Mouse (Mus musculus): ENCODE data around the gene Il11ra1.

Il11ra1 gene

GRCm38 (mm10) chr4:41711705-41712375, 12.1 kb downstream of the Il11ra1 start:
- peak; percentile 45 to 56 for DNase-seq

GRCm38 (mm10) chr4:41712421-41713196, 12.8 kb downstream of the Il11ra1 start:
- DNase-seq: peak; percentile 48 to 59

- peak; percentile 94 to 95 for DNase-seq
Measured at GRCm38 (mm10) chr4:41713197-41714067, 13.6 kb downstream of the Il11ra1 start, which contains the start of gene Rpp25l. Gene Rpp25l (minus strand): TSS chr4:41713534.

- DNase-seq: peak; percentile 88 to 93
Measured at GRCm38 (mm10) chr4:41714276-41714675, 14.5 kb downstream of the Il11ra1 start.

- peak in 1 of 2 experiments; percentile 37 for DNase-seq
Measured at GRCm38 (mm10) chr4:41715082-41715481, 15.3 kb downstream of the Il11ra1 start.

- peak; percentile 76 to 81 for DNase-seq
Measured at GRCm38 (mm10) chr4:41715596-41715995, 15.8 kb downstream of the Il11ra1 start.

- DNase-seq: no peak
Measured at GRCm38 (mm10) chr4:41716834-41717233, 17.0 kb downstream of the Il11ra1 start.

- peak; percentile 93 for DNase-seq
Measured at GRCm38 (mm10) chr4:41722918-41723351, 23.1 kb downstream of the Il11ra1 start, which contains the start of gene Dctn3. Gene Dctn3 (minus strand): TSS chr4:41723170.

- peak in 1 of 2 experiments; percentile 56 for DNase-seq
Measured at GRCm38 (mm10) chr4:41726826-41727621, 27.2 kb downstream of the Il11ra1 start.

- DNase-seq: no peak
Measured at GRCm38 (mm10) chr4:41731052-41731765, 31.4 kb downstream of the Il11ra1 start, which contains the start of gene Arid3c. Gene Arid3c (minus strand): TSS chr4:41731142.

- peak; percentile 86 to 88 for DNase-seq
Measured at GRCm38 (mm10) chr4:41737602-41738255, 37.9 kb downstream of the Il11ra1 start.

GRCm38 (mm10) chr4:41738256-41738603, 38.4 kb downstream of the Il11ra1 start:
- no peak for DNase-seq

GRCm38 (mm10) chr4:41739260-41739659, 39.5 kb downstream of the Il11ra1 start:
- DNase-seq: no peak

- peak; percentile 74 to 79 for DNase-seq
Measured at GRCm38 (mm10) chr4:41740380-41741157, 40.8 kb downstream of the Il11ra1 start.

GRCm38 (mm10) chr4:41741158-41741560, 41.4 kb downstream of the Il11ra1 start:
- DNase-seq: peak; percentile 94 to 96

- no peak for DNase-seq
Measured at GRCm38 (mm10) chr4:41744131-41744530, 44.3 kb downstream of the Il11ra1 start.

GRCm38 (mm10) chr4:41745021-41745420, 45.2 kb downstream of the Il11ra1 start:
- DNase-seq: no peak

- no peak for DNase-seq
Measured at GRCm38 (mm10) chr4:41754797-41755337, 55.1 kb downstream of the Il11ra1 start, which contains the start of gene Galt. Gene Galt (plus strand): TSS chr4:41755228.

All from cerebellum, postnatal 10 days (tissue).